Comparison of ENCODE assay signal across 9 mouse cellular contexts in genomic region chr3:30503821-30504220, GRCm38 (mm10). TPM values are rescaled to one million over a fixed set of nuclear protein-coding genes. Genes with fewer than 3 reads are reported as not detected.
DNase-seq lines count a peak whose midpoint lies in the region; ATAC-seq and TF ChIP-seq lines count a peak whose summit lies in the region.
"Had no signal": no experiment of that assay in that cellular context is flagged by ENCODE, and none has a peak within 500 bp of the region (broad histone marks: within the 10 kb centered on the region; RNA-seq: fewer than 3 reads in every experiment).

No protein-coding gene starts in this region.

- peak overlapping the region; percentile 69; the same call in 1 of the 2 replicates for H3K27ac ChIP-seq in midbrain, embryonic 10.5 days (replicated peaks)
- no peak overlapping the region for H3K27ac ChIP-seq in midbrain, postnatal 0 days (ENCODE audit: low read depth, low read length)
- H3K27ac ChIP-seq in kidney, embryonic 14.5 days (ENCODE audit: low read depth, low read length): peak overlapping the region; percentile 65
- peak overlapping the region; percentile 48; the same call in 1 of the 2 replicates for H3K27ac ChIP-seq in limb, embryonic 15.5 days
- peak overlapping the region; percentile 97 for H3K27ac ChIP-seq in stomach, embryonic 16.5 days (ENCODE audit: low read length)
- H3K27ac ChIP-seq in forebrain, embryonic 13.5 days: no peak overlapping the region
- H3K27ac ChIP-seq: intestine, embryonic 15.5 days had no signal

- peaks cover 32% of the 10 kb centered on the region for H3K27me3 ChIP-seq in midbrain, embryonic 10.5 days (ENCODE audit: low read depth, poor library complexity, severe bottlenecking)
- H3K27me3 ChIP-seq in midbrain, postnatal 0 days (ENCODE audit: insufficient read depth, low read length): peaks cover 29% of the 10 kb centered on the region
- peaks cover 11% of the 10 kb centered on the region; the same call in 1 of the 2 replicates for H3K27me3 ChIP-seq in kidney, embryonic 14.5 days (ENCODE audit: control insufficient read depth, insufficient read depth, low read length)
- no peaks in the 10 kb centered on the region for H3K27me3 ChIP-seq in limb, embryonic 15.5 days
- no peaks in the 10 kb centered on the region for H3K27me3 ChIP-seq in stomach, embryonic 16.5 days (ENCODE audit: control insufficient read depth, insufficient read depth, low read length)
- H3K27me3 ChIP-seq in forebrain, embryonic 13.5 days: peaks cover 42% of the 10 kb centered on the region

- no peak for TF ChIP-seq CTCF in midbrain, postnatal 0 days (IDR thresholded peaks at IDR 0.05)

- no peaks in the 10 kb centered on the region for H3K9me3 ChIP-seq in midbrain, embryonic 10.5 days (replicated peaks)
- H3K9me3 ChIP-seq in midbrain, postnatal 0 days (ENCODE audit: low read length): no peaks in the 10 kb centered on the region
- no peaks in the 10 kb centered on the region for H3K9me3 ChIP-seq in kidney, embryonic 14.5 days (ENCODE audit: control insufficient read depth, low read length)
- no peaks in the 10 kb centered on the region for H3K9me3 ChIP-seq in limb, embryonic 15.5 days
- no peaks in the 10 kb centered on the region for H3K9me3 ChIP-seq in stomach, embryonic 16.5 days (replicated peaks; ENCODE audit: control insufficient read depth, low read length)
- no peaks in the 10 kb centered on the region for H3K9me3 ChIP-seq in forebrain, embryonic 13.5 days (replicated peaks)
- H3K9me3 ChIP-seq: intestine, embryonic 15.5 days had no signal

- no peak for DNase-seq in midbrain, embryonic 10.5 days (ENCODE audit: low spot score)
- DNase-seq in midbrain, postnatal 0 days (ENCODE audit: low spot score): no peak
- no peak for DNase-seq in right cerebral cortex, postnatal 14 days

- H3K4me3 ChIP-seq in midbrain, embryonic 10.5 days: no peak overlapping the region
- no peak overlapping the region for H3K4me3 ChIP-seq in midbrain, postnatal 0 days (ENCODE audit: low read depth, low read length)
- no peak overlapping the region for H3K4me3 ChIP-seq in kidney, embryonic 14.5 days (ENCODE audit: low read length)
- no peak overlapping the region for H3K4me3 ChIP-seq in limb, embryonic 15.5 days
- H3K4me3 ChIP-seq in stomach, embryonic 16.5 days (replicated peaks; ENCODE audit: low read length): no peak overlapping the region
- H3K4me3 ChIP-seq in forebrain, embryonic 13.5 days: no peak overlapping the region
- H3K4me3 ChIP-seq: heart, adult 2 months; intestine, embryonic 15.5 days had no signal

- H3K4me1 ChIP-seq in midbrain, embryonic 10.5 days: peaks cover 53% of the 10 kb centered on the region
- 0 out of 2 replicates have a peak, but pooled peaks cover 4% of the 10 kb centered on the region for H3K4me1 ChIP-seq in midbrain, postnatal 0 days (ENCODE audit: insufficient read depth, low read length)
- peaks cover 30% of the 10 kb centered on the region for H3K4me1 ChIP-seq in kidney, embryonic 14.5 days (ENCODE audit: control insufficient read depth, insufficient read depth, low read length)
- peaks cover 40% of the 10 kb centered on the region for H3K4me1 ChIP-seq in limb, embryonic 15.5 days
- H3K4me1 ChIP-seq in stomach, embryonic 16.5 days (ENCODE audit: control insufficient read depth, insufficient read depth, low read length): peaks cover 18% of the 10 kb centered on the region
- H3K4me1 ChIP-seq in forebrain, embryonic 13.5 days: peaks cover 28% of the 10 kb centered on the region

- no peaks in the 10 kb centered on the region; the same call in 1 of the 2 replicates for H3K36me3 ChIP-seq in midbrain, embryonic 10.5 days
- H3K36me3 ChIP-seq in midbrain, postnatal 0 days (ENCODE audit: insufficient read depth, low read length): no peaks in the 10 kb centered on the region
- H3K36me3 ChIP-seq in kidney, embryonic 14.5 days (ENCODE audit: control insufficient read depth, insufficient read depth, low read length): no peaks in the 10 kb centered on the region
- no peaks in the 10 kb centered on the region for H3K36me3 ChIP-seq in limb, embryonic 15.5 days
- no peaks in the 10 kb centered on the region for H3K36me3 ChIP-seq in stomach, embryonic 16.5 days (ENCODE audit: control insufficient read depth, insufficient read depth, low read length)
- no peaks in the 10 kb centered on the region for H3K36me3 ChIP-seq in forebrain, embryonic 13.5 days (ENCODE audit: poor library complexity, severe bottlenecking)
- H3K36me3 ChIP-seq: intestine, embryonic 15.5 days had no signal

- no peak for ATAC-seq in midbrain, postnatal 0 days (ENCODE audit: low FRiP score)
- ATAC-seq in kidney, embryonic 14.5 days (ENCODE audit: low FRiP score, low TSS enrichment): no peak
- ATAC-seq in limb, embryonic 15.5 days (ENCODE audit: insufficient number of reproducible peaks, low FRiP score, low TSS enrichment, low read depth): no peak
- 0 out of 2 replicates have a peak, but pooled peaks have one; percentile 22 for ATAC-seq in stomach, embryonic 16.5 days (ENCODE audit: insufficient read depth, low FRiP score)
- no peak for ATAC-seq in forebrain, embryonic 13.5 days
- ATAC-seq: intestine, embryonic 15.5 days had no signal

- no peak overlapping the region for H3K9ac ChIP-seq in midbrain, postnatal 0 days (replicated peaks; ENCODE audit: low read length, poor library complexity, severe bottlenecking)
- H3K9ac ChIP-seq in kidney, embryonic 14.5 days (ENCODE audit: low read depth, low read length): no peak overlapping the region
- no peak overlapping the region for H3K9ac ChIP-seq in limb, embryonic 15.5 days
- no peak overlapping the region for H3K9ac ChIP-seq in stomach, embryonic 16.5 days (ENCODE audit: low read length)
- H3K9ac ChIP-seq in forebrain, embryonic 13.5 days: no peak overlapping the region
- H3K9ac ChIP-seq: intestine, embryonic 15.5 days had no signal

- H3K4me2 ChIP-seq in midbrain, postnatal 0 days (ENCODE audit: low read depth, low read length, poor library complexity, severe bottlenecking): no peak overlapping the region
- H3K4me2 ChIP-seq in kidney, embryonic 14.5 days (replicated peaks; ENCODE audit: low read depth, low read length): no peak overlapping the region
- no peak overlapping the region for H3K4me2 ChIP-seq in limb, embryonic 15.5 days
- peak overlapping the region; percentile 95 for H3K4me2 ChIP-seq in stomach, embryonic 16.5 days (ENCODE audit: low read depth, low read length)
- H3K4me2 ChIP-seq in forebrain, embryonic 13.5 days: no peak overlapping the region
- H3K4me2 ChIP-seq: intestine, embryonic 15.5 days had no signal

RNA-seq across cellular contexts. Expression of gene Mecom, which starts 44.0 kb away (rescaled TPM):
- polyA plus RNA-seq in midbrain, embryonic 10.5 days (2016; fragmentation: Nextera tagmentation; extraction: Ambion mirVana): 22.6 and 34.8 TPM in 2 replicates
- 4.7 and 5.1 TPM in 2 replicates for total RNA-seq in midbrain, postnatal 0 days (2014; rRNA removed)
- 2.0 and 2.6 TPM in 2 replicates for polyA plus RNA-seq in midbrain, postnatal 0 days (2015; fragmentation: Nextera tagmentation; extraction: Ambion mirVana)
- polyA plus RNA-seq in kidney, embryonic 14.5 days (2014; fragmentation: Nextera tagmentation; extraction: Ambion mirVana): 50.8 and 89.3 TPM in 2 replicates
- polyA plus RNA-seq in limb, embryonic 15.5 days (2015; fragmentation: Nextera tagmentation; extraction: Ambion mirVana): 37.7 and 38.4 TPM in 2 replicates
- 57.4 and 64.1 TPM in 2 replicates for polyA plus RNA-seq in stomach, embryonic 16.5 days (2015; fragmentation: Nextera tagmentation; extraction: Ambion mirVana)
- 3.7 and 5.0 TPM in 2 replicates for polyA plus RNA-seq in forebrain, embryonic 13.5 days (2015; fragmentation: Nextera tagmentation; extraction: Ambion mirVana)

Comparison
In these comparisons a context has a peak if more than half of its experiments do, and no peak if none do; other contexts are left out.
1. H3K27ac ChIP-seq: peak in midbrain, embryonic 10.5 days (single experiment), kidney, embryonic 14.5 days (single experiment), limb, embryonic 15.5 days (single experiment) and stomach, embryonic 16.5 days (single experiment); none in midbrain, postnatal 0 days (single experiment) and forebrain, embryonic 13.5 days (single experiment).